Mouse (Mus musculus) MEL (cell line): ENCODE results near the gene Itga11. TPM values are rescaled to one million over a fixed set of nuclear protein-coding genes. Genes with fewer than 3 reads are reported as not detected.
"Not testable (repeated sequence)": the region's sequence is repeated elsewhere in the genome, so short reads cannot be mapped to it uniquely, and the experiment has no call there.

Experiments used
- DNase-seq: peaks from one replicate; pipeline ENCODE4 v3.0.0; 2011; ENCODE audit warnings: low read depth, low spot score
- H3K27ac ChIP-seq: 2 replicates; pipeline ENCODE4 v1.5.1; 2012; ENCODE audit warnings: low read depth, mild to moderate bottlenecking, control low read depth, low read length, moderate library complexity; ENCODE audit not compliant: control insufficient read depth
- H3K27me3 ChIP-seq, 2 experiments: fragments of 150-350 bp in 1 of 2; sonication (generic) in 1 of 2; 2 replicates each; pipeline ENCODE4 v1.6.1; 2012; ENCODE audit warnings: low read length in 2 of 2, mild to moderate bottlenecking in 2 of 2, improper control_type of control experiment in 1 of 2, moderate library complexity in 1 of 2; ENCODE audit not compliant: insufficient read depth in 2 of 2, control insufficient read depth in 1 of 2
- H3K36me3 ChIP-seq, 2 experiments: 2 replicates each; pipeline ENCODE4 v1.6.1; 2012 to 2014; ENCODE audit warnings: low read length in 2 of 2, improper control_type of control experiment in 1 of 2, inconsistent platforms in 1 of 2, mild to moderate bottlenecking in 1 of 2; ENCODE audit not compliant: insufficient read depth in 2 of 2, control insufficient read depth in 1 of 2
- H3K4me1 ChIP-seq, 2 experiments: fragments of 150-350 bp in 1 of 2; sonication (generic) in 1 of 2; 2 replicates each; pipeline ENCODE4 v1.6.1; 2012; ENCODE audit warnings: low read length in 2 of 2, improper control_type of control experiment in 1 of 2, mild to moderate bottlenecking in 1 of 2; ENCODE audit not compliant: insufficient read depth in 2 of 2, control insufficient read depth in 1 of 2
- H3K4me3 ChIP-seq, 2 experiments: fragments of 150-350 bp in 1 of 2; sonication (generic) in 1 of 2; 2 replicates each; pipeline ENCODE4 v1.5.1; 2012; ENCODE audit warnings: low read depth in 2 of 2, low read length in 2 of 2, mild to moderate bottlenecking in 2 of 2, moderate library complexity in 2 of 2, control low read depth in 1 of 2, improper control_type of control experiment in 1 of 2; ENCODE audit not compliant: control insufficient read depth in 1 of 2, insufficient read depth in 1 of 2
- H3K79me2 ChIP-seq: 2 replicates; pipeline ENCODE4 v1.6.1; 2012; ENCODE audit warnings: mild to moderate bottlenecking, low read length, moderate library complexity; ENCODE audit not compliant: control insufficient read depth, poor library complexity, insufficient read depth
- H3K9ac ChIP-seq: 2 replicates; pipeline ENCODE4 v1.6.1; 2012; ENCODE audit warnings: low read depth, mild to moderate bottlenecking, control low read depth, low read length, moderate library complexity; ENCODE audit not compliant: control insufficient read depth, poor library complexity, severe bottlenecking
- H3K9me3 ChIP-seq: fragments of 150-350 bp; sonication (generic); replicated peaks from 2 replicates; pipeline ENCODE4 v1.6.1; 2012; ENCODE audit warnings: mild to moderate bottlenecking, low read length, improper control_type of control experiment, moderate library complexity; ENCODE audit not compliant: insufficient read depth
- CHD2 ChIP-seq: IDR thresholded peaks from 2 replicates; pipeline ENCODE4 v1.6.1; 2011; ENCODE audit warnings: low read length, improper control_type of control experiment
- CTCF ChIP-seq, 3 experiments: IDR thresholded peaks in 2 of 3; conservative IDR thresholded peaks in 1 of 3; 2 replicates each; pipeline ENCODE4 v1.5.1; 2011 to 2012; ENCODE audit warnings: low read length in 3 of 3, low read depth in 2 of 3, mild to moderate bottlenecking in 2 of 3, improper control_type of control experiment in 1 of 3, inconsistent platforms in 1 of 3, mixed read lengths in 1 of 3, moderate library complexity in 1 of 3; ENCODE audit not compliant: control insufficient read depth in 1 of 3, insufficient read depth in 1 of 3, poor library complexity in 1 of 3, severe bottlenecking in 1 of 3
- E2F4 ChIP-seq: IDR thresholded peaks from 2 replicates; pipeline ENCODE4 v1.6.1; 2011; ENCODE audit warnings: low read depth, low read length, improper control_type of control experiment, borderline replicate concordance
- JUND ChIP-seq: IDR thresholded peaks from 2 replicates; pipeline ENCODE4 v1.6.1; 2011; ENCODE audit warnings: low read depth, mild to moderate bottlenecking, improper control_type of control experiment, low read length
- KAT2A ChIP-seq: conservative IDR thresholded peaks from 2 replicates; pipeline ENCODE4 v1.6.1; 2012; ENCODE audit warnings: low read depth, low read length, improper control_type of control experiment, inconsistent platforms
- MAFK ChIP-seq: IDR thresholded peaks from 2 replicates; pipeline ENCODE4 v1.6.1; 2011; ENCODE audit warnings: low read depth, mild to moderate bottlenecking, low read length, improper control_type of control experiment, borderline replicate concordance
- MXI1 ChIP-seq: IDR thresholded peaks from 2 replicates; pipeline ENCODE4 v1.6.1; 2011; ENCODE audit warnings: mild to moderate bottlenecking, low read depth, low read length, improper control_type of control experiment
- MYC ChIP-seq: IDR thresholded peaks from 2 replicates; pipeline ENCODE4 v1.6.1; 2011; ENCODE audit warnings: low read depth, mild to moderate bottlenecking, low read length, improper control_type of control experiment, moderate library complexity
- NELFE ChIP-seq: IDR thresholded peaks from 2 replicates; pipeline ENCODE4 v1.6.1; 2011; ENCODE audit warnings: low read depth, low read length, improper control_type of control experiment
- NRF1 ChIP-seq: IDR thresholded peaks from 2 replicates; pipeline ENCODE4 v1.6.1; 2014; ENCODE audit warnings: low read depth, mild to moderate bottlenecking, inconsistent platforms, low read length, improper control_type of control experiment, moderate library complexity; ENCODE audit not compliant: poor library complexity, insufficient read depth, severe bottlenecking
- POLR2AphosphoS5 ChIP-seq: IDR thresholded peaks from 2 replicates; pipeline ENCODE4 v1.6.1; 2012; ENCODE audit warnings: low read depth, borderline replicate concordance, mild to moderate bottlenecking, inconsistent platforms, low read length, moderate library complexity, mixed read lengths
- RAD21 ChIP-seq: IDR thresholded peaks from 2 replicates; pipeline ENCODE4 v1.6.1; 2011; ENCODE audit warnings: mild to moderate bottlenecking, low read depth, low read length, improper control_type of control experiment
- SMC3 ChIP-seq: IDR thresholded peaks from 2 replicates; pipeline ENCODE4 v1.6.1; 2011; ENCODE audit warnings: low read depth, low read length, improper control_type of control experiment
- TAL1 ChIP-seq: IDR thresholded peaks from 2 replicates; pipeline ENCODE4 v1.6.1; 2012; ENCODE audit warnings: mild to moderate bottlenecking, inconsistent platforms, low read length, moderate library complexity, mixed read lengths
- TCF12 ChIP-seq: IDR thresholded peaks from 2 replicates; pipeline ENCODE4 v1.6.1; 2014; ENCODE audit warnings: low read depth, mild to moderate bottlenecking, inconsistent platforms, low read length, improper control_type of control experiment, moderate library complexity
- UBTF ChIP-seq: IDR thresholded peaks from 2 replicates; pipeline ENCODE4 v1.6.1; 2012; ENCODE audit warnings: low read depth, mild to moderate bottlenecking, inconsistent platforms, low read length, improper control_type of control experiment, moderate library complexity, borderline replicate concordance; ENCODE audit not compliant: insufficient read depth
- USF2 ChIP-seq, 2 experiments: IDR thresholded peaks; 2 replicates each; pipeline ENCODE4 v1.6.1; 2011 to 2012; ENCODE audit warnings: improper control_type of control experiment in 2 of 2, low read length in 2 of 2, borderline replicate concordance in 1 of 2, inconsistent platforms in 1 of 2, low read depth in 1 of 2, mild to moderate bottlenecking in 1 of 2; ENCODE audit not compliant: insufficient read depth in 1 of 2
- ZC3H11A ChIP-seq: IDR thresholded peaks from 2 replicates; pipeline ENCODE4 v1.6.1; 2012; ENCODE audit warnings: low read depth, mild to moderate bottlenecking, inconsistent platforms, low read length, improper control_type of control experiment
- polyA plus RNA-seq, 2 experiments: library from polyadenylated mRNA; stranded (reverse) in 1 of 2; unstranded in 1 of 2; fragments of >175 nt in 1 of 2; fragments of >200 nt in 1 of 2; gene quantifications; 2 replicates each; pipeline versions ENCODE4 v1.2.1 to v1.2.4; 2012; ENCODE audit warnings: low replicate concordance in 2 of 2, low read depth in 1 of 2; ENCODE audit not compliant: insufficient read length in 2 of 2, insufficient read depth in 1 of 2, missing spikeins in 1 of 2
- total RNA-seq: library from RNA; depleted of rRNA; stranded (reverse); fragments of 300-350 nt; gene quantifications from 2 replicates; pipeline ENCODE4 v1.2.3, GENCODE M21; 2012

Gene Itga11
- total and polyA plus RNA-seq, 3 experiments = not detected

DNA sequence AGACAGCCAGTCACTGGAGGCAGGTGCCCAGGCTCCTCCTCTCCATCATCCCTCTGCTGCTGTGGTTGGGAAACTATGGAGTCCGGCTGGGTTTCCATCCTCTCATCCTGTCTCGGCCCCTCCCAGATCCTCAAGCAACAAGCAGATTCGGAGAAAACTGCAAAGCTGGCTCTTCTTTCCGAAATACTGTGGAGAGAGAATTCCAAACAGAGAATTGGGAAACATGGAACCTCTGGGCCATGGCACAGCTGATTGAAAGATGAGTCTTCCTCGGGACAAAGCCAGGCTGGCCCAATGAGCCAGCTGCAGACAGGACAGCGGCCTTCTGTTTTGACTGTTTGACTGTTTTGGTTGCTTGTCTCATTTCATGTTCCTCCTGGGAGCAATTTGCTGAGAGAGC is 23.3 kb upstream of the Itga11 start:
- Histone ChIP-seq H3K9me3 (no peaks in the 10 kb centered on the region), H3K79me2 (no peaks in the 10 kb centered on the region), H3K27me3 (peaks cover 2 to 15% of the 10 kb centered on the region in 2 experiments), H3K27ac (no peak overlapping the region), H3K4me3 (no peak overlapping the region), H3K36me3 (no peaks in the 10 kb centered on the region), H3K4me1 (no peaks in the 10 kb centered on the region), H3K9ac (no peak overlapping the region)
- DNase-seq = no peak
- TF ChIP-seq CTCF (IDR thresholded peaks at IDR 0.05 in 2 of 3, conservative IDR thresholded peaks at IDR 0.05 in 1 of 3; ENCODE audit: control insufficient read depth in 1 of 3, insufficient read depth in 1 of 3, low read depth in 2 of 3, low read length in 3 of 3, poor library complexity in 1 of 3, severe bottlenecking in 1 of 3) (no peak), POLR2AphosphoS5 (no peak), JUND (no peak), USF2 (IDR thresholded peaks at IDR 0.05; ENCODE audit: borderline replicate concordance in 1 of 2, insufficient read depth in 1 of 2, low read depth in 1 of 2, low read length in 2 of 2) (no peak), MAFK (no peak), E2F4 (no peak)

DNA sequence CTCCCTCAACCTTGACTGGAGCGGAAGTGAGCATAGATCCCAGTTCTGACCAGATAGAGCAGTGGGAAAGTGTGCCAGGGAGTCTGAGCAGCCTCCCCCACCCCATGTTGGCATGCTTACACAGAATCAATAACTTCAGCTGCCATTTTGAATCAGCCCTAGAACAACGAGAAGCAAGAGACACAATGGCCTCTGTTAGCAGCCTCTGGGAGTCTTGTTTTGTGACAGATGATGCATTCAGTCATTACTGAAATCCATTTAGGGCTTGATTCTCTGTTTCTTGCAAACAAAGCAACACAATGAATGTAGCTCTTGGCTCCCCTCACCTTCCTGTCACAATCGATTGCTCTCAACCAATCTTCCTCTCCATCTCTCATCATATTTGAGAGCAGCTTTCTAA is 19.6 kb upstream of the Itga11 start:
- H3K27me3 ChIP-seq = peaks cover 6 to 15% of the 10 kb centered on the region in 2 experiments
- H3K9me3 ChIP-seq = no peaks in the 10 kb centered on the region
- H3K9ac ChIP-seq = no peak overlapping the region
- no peak overlapping the region for H3K27ac ChIP-seq
- DNase-seq = no peak
- H3K36me3 ChIP-seq = no peaks in the 10 kb centered on the region
- no peaks in the 10 kb centered on the region for H3K4me1 ChIP-seq
- TF ChIP-seq MXI1 = no peak
- TF ChIP-seq TCF12 = no peak
- no peak for TF ChIP-seq MYC
- TF ChIP-seq TAL1 = no peak
- no peak for TF ChIP-seq E2F4
- TF ChIP-seq CTCF (IDR thresholded peaks at IDR 0.05 in 2 of 3, conservative IDR thresholded peaks at IDR 0.05 in 1 of 3; ENCODE audit: control insufficient read depth in 1 of 3, insufficient read depth in 1 of 3, low read depth in 2 of 3, low read length in 3 of 3, poor library complexity in 1 of 3, severe bottlenecking in 1 of 3) = no peak
- no peak for TF ChIP-seq KAT2A
- no peak for TF ChIP-seq NRF1
- H3K4me3 ChIP-seq = no peak overlapping the region
- H3K79me2 ChIP-seq = no peaks in the 10 kb centered on the region

DNA sequence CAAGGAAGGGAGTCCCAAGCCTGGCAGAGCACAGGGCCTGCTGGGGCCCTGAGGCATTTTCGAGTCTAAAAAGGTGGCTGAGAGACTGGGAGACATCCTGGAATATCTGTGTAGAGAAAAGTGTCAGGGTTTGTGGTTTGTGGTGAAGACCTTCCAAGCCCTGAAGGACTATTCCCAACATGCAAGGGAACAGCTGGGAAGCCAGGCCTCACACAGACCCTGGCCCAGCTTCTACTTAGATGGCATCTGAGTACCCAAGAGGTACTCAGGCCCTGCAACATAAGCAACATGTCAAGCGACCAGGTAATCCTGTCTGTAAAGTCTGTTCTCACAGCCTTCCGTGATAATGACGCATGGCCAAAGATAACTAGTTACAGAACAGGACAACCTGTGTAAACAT is 18.6 kb upstream of the Itga11 start:
- no peak overlapping the region for H3K27ac ChIP-seq
- TF ChIP-seq CHD2 (no peak), SMC3 (no peak), NELFE (no peak), NRF1 (no peak), UBTF (no peak), ZC3H11A (no peak), RAD21 (no peak), CTCF (IDR thresholded peaks at IDR 0.05 in 2 of 3, conservative IDR thresholded peaks at IDR 0.05 in 1 of 3; ENCODE audit: control insufficient read depth in 1 of 3, insufficient read depth in 1 of 3, low read depth in 2 of 3, low read length in 3 of 3, poor library complexity in 1 of 3, severe bottlenecking in 1 of 3) (no peak), JUND (no peak), E2F4 (no peak), POLR2AphosphoS5 (no peak)
- no peaks in the 10 kb centered on the region for H3K9me3 ChIP-seq
- no peaks in the 10 kb centered on the region for H3K4me1 ChIP-seq
- no peak overlapping the region for H3K9ac ChIP-seq
- no peak overlapping the region for H3K4me3 ChIP-seq
- H3K27me3 ChIP-seq = peaks cover 15% of the 10 kb centered on the region in 2 experiments
- no peaks in the 10 kb centered on the region for H3K79me2 ChIP-seq
- DNase-seq = no peak
- H3K36me3 ChIP-seq = no peaks in the 10 kb centered on the region

DNA sequence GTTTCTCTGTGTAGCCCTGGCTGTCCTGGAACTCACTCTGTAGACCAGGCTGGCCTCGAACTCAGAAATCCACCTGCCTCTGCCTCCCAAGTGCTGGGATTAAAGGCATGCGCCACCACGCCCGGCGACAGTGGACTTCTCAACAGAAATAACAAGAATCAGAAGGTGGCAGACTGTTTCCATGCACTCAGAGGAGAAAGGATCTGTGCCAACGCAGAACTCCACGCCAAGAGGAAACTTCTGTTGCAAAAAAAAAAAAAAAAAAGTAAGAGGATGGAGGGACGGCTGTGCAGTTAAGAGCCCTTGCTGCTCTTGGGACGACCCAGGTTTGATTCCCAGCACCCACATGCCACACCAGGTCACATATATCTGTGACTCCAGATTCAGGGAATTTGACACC is 16.7 kb upstream of the Itga11 start:
- not testable (repeated sequence) for H3K4me1 ChIP-seq

More for the DNA sequence above, 16.7 kb upstream of the Itga11 start:
- not testable (repeated sequence) for H3K4me3 ChIP-seq, H3K9ac ChIP-seq, H3K27ac ChIP-seq, DNase-seq, H3K9me3 ChIP-seq, H3K79me2 ChIP-seq, H3K36me3 ChIP-seq
- peaks cover 14 to 15% of the 10 kb centered on the region in 2 experiments for H3K27me3 ChIP-seq
